Mouse (Mus musculus) forebrain, embryonic 11.5 days (tissue): ENCODE results near the gene Kcns1. TPM values are rescaled to one million over a fixed set of nuclear protein-coding genes. Genes with fewer than 3 reads are reported as not detected.
A peak's percentile ranks its signal among the peaks of the same experiment; 100 is the strongest.
"Not testable (repeated sequence)": the region's sequence is repeated elsewhere in the genome, so short reads cannot be mapped to it uniquely, and the experiment has no call there.

Experiments used
- ATAC-seq: fragments of 200-750 bp; cut with Nextera tagmentation; replicated peaks from 2 replicates; pipeline ENCODE4 v1.8.0; 2017; ENCODE audit warnings: moderate TSS enrichment; ENCODE audit not compliant: low FRiP score
- DNase-seq: peaks from one replicate; pipeline ENCODE4 v3.0.0-alpha.2; 2017; ENCODE audit warnings: low spot score
- H3K27ac ChIP-seq: fragments of 300-500 bp; sonication (generic); 2 replicates; pipeline ENCODE4 v1.5.1; 2014; ENCODE audit warnings: low read depth, low read length
- H3K27me3 ChIP-seq: fragments of 300-500 bp; sonication (generic); 2 replicates; pipeline ENCODE4 v1.6.1; 2014; ENCODE audit warnings: mild to moderate bottlenecking, low read length, mixed read lengths; ENCODE audit not compliant: control insufficient read depth, insufficient read depth
- H3K36me3 ChIP-seq: fragments of 300-500 bp; sonication (generic); 2 replicates; pipeline ENCODE4 v1.6.1; 2014; ENCODE audit warnings: mild to moderate bottlenecking, low read length, moderate library complexity, mixed read lengths; ENCODE audit not compliant: control insufficient read depth, insufficient read depth
- H3K4me1 ChIP-seq: fragments of 300-500 bp; sonication (generic); replicated peaks from 2 replicates; pipeline ENCODE4 v1.6.1; 2014; ENCODE audit warnings: low read length, mixed read lengths; ENCODE audit not compliant: control insufficient read depth, insufficient read depth
- H3K4me2 ChIP-seq: fragments of 300-500 bp; sonication (generic); 2 replicates; pipeline ENCODE4 v1.6.1; 2014; ENCODE audit warnings: low read depth, mild to moderate bottlenecking, low read length, moderate library complexity, mixed read lengths; ENCODE audit not compliant: severe bottlenecking
- H3K4me3 ChIP-seq: fragments of 300-500 bp; sonication (generic); 2 replicates; pipeline ENCODE4 v1.5.1; 2014; ENCODE audit warnings: low read depth, low read length
- H3K9ac ChIP-seq: fragments of 300-500 bp; sonication (generic); 2 replicates; pipeline ENCODE4 v1.6.1; 2014; ENCODE audit warnings: low read length
- H3K9me3 ChIP-seq: fragments of 300-500 bp; sonication (generic); 2 replicates; pipeline ENCODE4 v1.6.1; 2016; ENCODE audit warnings: low read length, mixed read lengths; ENCODE audit not compliant: control insufficient read depth
- WGBS: fragments of 180-500 bp; shearing (Covaris S2); extraction: QIAGEN DNeasy Blood & Tissue Kit; methylation state at CpG from one replicate; pipeline ENCODE4 v1.1.7; 2014; 5-methylcytosine and 5-hydroxymethylcytosine counted together
- polyA plus RNA-seq: library from polyadenylated mRNA; unstranded; fragments of >200 nt; fragmentation: Nextera tagmentation; extraction: Ambion mirVana; gene quantifications from 2 replicates; pipeline ENCODE4 v1.2.1, GENCODE M21; 2014

Gene Kcns1
- polyA plus RNA-seq: not detected in 2 replicates

GRCm38 (mm10) chr2:164170902-164171301, at the start of gene Kcns1:
Gene Kcns1 (minus strand): TSS chr2:164171113.
- no peak within 1 kb of the TSS for H3K9ac ChIP-seq
- H3K9me3 ChIP-seq: no peaks in the 10 kb centered on the region
- DNase-seq (no peak), ATAC-seq (no peak)
- H3K27ac ChIP-seq: no peak within 1 kb of the TSS
- under 1% methylated on average over 29 of the region's 29 CpGs for WGBS
- H3K27me3 ChIP-seq: peaks cover 61% of the 10 kb centered on the region
- peak within 1 kb of the TSS; percentile 51 for H3K4me2 ChIP-seq
- no peaks in the 10 kb centered on the region for H3K36me3 ChIP-seq
- peak within 1 kb of the TSS; percentile 21 for H3K4me3 ChIP-seq
- H3K4me1 ChIP-seq: peaks cover 4% of the 10 kb centered on the region; the same call in 1 of the 2 replicates

- Histone ChIP-seq H3K27me3 (no peaks in the 10 kb centered on the region), H3K9me3 (no peaks in the 10 kb centered on the region), H3K9ac (no peak overlapping the region), H3K27ac (no peak overlapping the region), H3K4me1 (no peaks in the 10 kb centered on the region), H3K4me3 (no peak overlapping the region), H3K4me2 (no peak overlapping the region), H3K36me3 (no peaks in the 10 kb centered on the region)
- ATAC-seq (no peak), DNase-seq (no peak)
- 88% methylated on average over 9 of the region's 9 CpGs for WGBS
These were observed 48.4 kb upstream of the Kcns1 start for GRCm38 (mm10) chr2:164219295-164219694.

GRCm38 (mm10) chr2:164212711-164213110, 41.8 kb upstream of the Kcns1 start:
- WGBS: 85% methylated on average over 5 of the region's 5 CpGs
- Histone ChIP-seq H3K9me3 (no peaks in the 10 kb centered on the region), H3K9ac (no peak overlapping the region), H3K4me2 (no peak overlapping the region), H3K27ac (no peak overlapping the region), H3K36me3 (no peaks in the 10 kb centered on the region), H3K4me1 (no peaks in the 10 kb centered on the region), H3K4me3 (no peak overlapping the region), H3K27me3 (no peaks in the 10 kb centered on the region)
- ATAC-seq (no peak), DNase-seq (no peak)

GRCm38 (mm10) chr2:164210892-164211291, 40.0 kb upstream of the Kcns1 start:
- no peak overlapping the region for H3K4me3 ChIP-seq
- H3K27me3 ChIP-seq: no peaks in the 10 kb centered on the region
- no peaks in the 10 kb centered on the region for H3K36me3 ChIP-seq
- 91% methylated on average over 4 of the region's 4 CpGs for WGBS
- no peak overlapping the region for H3K27ac ChIP-seq
- no peaks in the 10 kb centered on the region for H3K9me3 ChIP-seq
- ATAC-seq (no peak), DNase-seq (no peak)
- H3K9ac ChIP-seq: no peak overlapping the region
- no peaks in the 10 kb centered on the region for H3K4me1 ChIP-seq
- H3K4me2 ChIP-seq: no peak overlapping the region

- WGBS: 83% methylated on average over 4 of the region's 4 CpGs
- ATAC-seq: no peak
- DNase-seq: no peak
- H3K9me3 ChIP-seq: no peaks in the 10 kb centered on the region
- no peak overlapping the region for H3K4me2 ChIP-seq
- H3K4me3 ChIP-seq: no peak overlapping the region
- H3K27ac ChIP-seq: no peak overlapping the region
- H3K27me3 ChIP-seq: no peaks in the 10 kb centered on the region
- no peaks in the 10 kb centered on the region for H3K4me1 ChIP-seq
- no peaks in the 10 kb centered on the region for H3K36me3 ChIP-seq
- H3K9ac ChIP-seq: no peak overlapping the region
These were observed 35.8 kb upstream of the Kcns1 start for GRCm38 (mm10) chr2:164206676-164207075.

GRCm38 (mm10) chr2:164206011-164206410, 35.1 kb upstream of the Kcns1 start:
- H3K27ac ChIP-seq, H3K9me3 ChIP-seq, ATAC-seq, H3K27me3 ChIP-seq, H3K9ac ChIP-seq, H3K36me3 ChIP-seq, H3K4me1 ChIP-seq, H3K4me2 ChIP-seq, DNase-seq, H3K4me3 ChIP-seq: not testable (repeated sequence)
- 93% methylated on average over 10 of the region's 10 CpGs for WGBS

GRCm38 (mm10) chr2:164199626-164200327, 28.9 kb upstream of the Kcns1 start, which contains the start of gene Wfdc15a:
Gene Wfdc15a (minus strand): TSS chr2:164200130.
- H3K9ac ChIP-seq: no peak within 1 kb of the TSS
- no peak for ATAC-seq
- no peaks in the 10 kb centered on the region for H3K36me3 ChIP-seq
- WGBS: 82% methylated on average over 20 of the region's 20 CpGs
- H3K4me2 ChIP-seq: no peak within 1 kb of the TSS
- no peaks in the 10 kb centered on the region for H3K9me3 ChIP-seq
- H3K27me3 ChIP-seq: no peaks in the 10 kb centered on the region
- H3K27ac ChIP-seq: no peak within 1 kb of the TSS
- no peak for DNase-seq
- H3K4me3 ChIP-seq: no peak within 1 kb of the TSS
- no peaks in the 10 kb centered on the region for H3K4me1 ChIP-seq

- H3K27ac ChIP-seq: no peak overlapping the region
- DNase-seq (no peak), ATAC-seq (no peak)
- no peak overlapping the region for H3K4me2 ChIP-seq
- H3K9me3 ChIP-seq: no peaks in the 10 kb centered on the region
- no peaks in the 10 kb centered on the region for H3K27me3 ChIP-seq
- no peak overlapping the region for H3K4me3 ChIP-seq
- no peaks in the 10 kb centered on the region for H3K4me1 ChIP-seq
- WGBS: 89% methylated on average over 5 of the region's 5 CpGs
- no peaks in the 10 kb centered on the region for H3K36me3 ChIP-seq
- H3K9ac ChIP-seq: no peak overlapping the region
These were observed 25.7 kb upstream of the Kcns1 start for GRCm38 (mm10) chr2:164196700-164196990.

- no peak overlapping the region for H3K4me2 ChIP-seq
- no peak overlapping the region for H3K4me3 ChIP-seq
- H3K9me3 ChIP-seq: no peaks in the 10 kb centered on the region
- WGBS: 85% methylated on average over 5 of the region's 5 CpGs
- no peaks in the 10 kb centered on the region for H3K4me1 ChIP-seq
- no peak overlapping the region for H3K27ac ChIP-seq
- no peak for ATAC-seq
- H3K36me3 ChIP-seq: no peaks in the 10 kb centered on the region
- no peaks in the 10 kb centered on the region for H3K27me3 ChIP-seq
- no peak overlapping the region for H3K9ac ChIP-seq
- DNase-seq: no peak
These were observed 25.2 kb upstream of the Kcns1 start for GRCm38 (mm10) chr2:164195971-164196699.
